Mouse (Mus musculus) 3134 (cell line): Measurements from ENCODE around the gene Map2.
A peak's percentile ranks its signal among the peaks of the same experiment; 100 is the strongest.

ENCODE experiments used
- DNase-seq: peaks from one replicate; pipeline ENCODE4 v3.0.0-alpha.2; 2011; ENCODE audit warnings: low spot score; ENCODE audit not compliant: insufficient read length; ENCODE audit errors: extremely low read depth

The Map2 gene

DNA sequence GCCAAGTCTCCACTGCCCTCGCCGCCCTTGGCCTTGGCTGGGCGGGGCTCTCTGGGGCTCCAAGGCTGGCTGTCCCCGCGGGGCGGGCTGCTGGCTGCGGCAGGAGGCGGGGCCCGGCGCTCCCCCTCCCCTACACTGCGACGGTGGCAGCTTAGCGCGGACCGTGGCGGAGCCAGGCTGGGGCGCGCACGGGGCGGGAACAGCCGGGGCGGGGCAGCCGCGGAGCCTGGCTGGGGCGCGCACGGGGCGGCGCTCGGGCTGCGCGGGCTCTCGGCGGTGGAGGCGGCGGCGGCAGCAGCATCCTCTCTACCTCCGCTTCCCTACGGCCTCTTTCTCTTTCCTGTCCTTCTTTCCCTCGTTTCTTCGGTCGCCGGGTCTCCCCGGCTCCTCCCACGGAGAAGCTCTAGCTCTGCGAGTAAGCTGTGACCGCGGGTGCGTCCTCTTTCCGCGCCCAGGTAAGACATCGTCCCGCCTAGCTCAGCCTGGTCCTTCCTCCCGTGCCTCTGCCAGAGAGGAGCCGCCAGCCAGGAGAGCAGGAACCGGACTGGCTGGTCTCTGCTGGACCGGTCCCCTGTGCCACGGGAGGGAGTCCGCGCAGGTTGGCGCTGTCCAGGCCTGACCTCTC is at the start of gene Map2:
TSS of gene Map2 (plus strand) at position 233 of the 625 bp plus-strand sequence.
- peak; percentile 18 for DNase-seq

DNA sequence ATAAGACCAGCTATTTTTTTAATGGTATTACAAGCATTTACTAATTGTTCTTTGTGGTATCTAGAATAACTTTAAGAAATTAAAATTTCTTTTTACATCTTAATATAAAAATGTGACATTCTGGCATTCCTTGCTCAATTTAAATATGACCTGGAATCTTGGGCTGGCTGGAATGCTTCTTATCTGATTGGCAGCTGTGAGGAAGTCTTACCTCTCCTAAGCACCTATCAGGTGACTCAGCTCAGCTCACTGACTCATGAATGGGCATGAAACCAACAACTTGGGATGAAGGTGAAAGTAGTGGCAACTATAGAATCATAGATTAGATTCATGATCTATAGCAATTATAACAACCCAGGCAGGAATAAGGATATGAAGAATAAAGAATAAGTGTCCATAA is 42.1 kb upstream of the Map2 start:
- DNase-seq = no peak

DNA sequence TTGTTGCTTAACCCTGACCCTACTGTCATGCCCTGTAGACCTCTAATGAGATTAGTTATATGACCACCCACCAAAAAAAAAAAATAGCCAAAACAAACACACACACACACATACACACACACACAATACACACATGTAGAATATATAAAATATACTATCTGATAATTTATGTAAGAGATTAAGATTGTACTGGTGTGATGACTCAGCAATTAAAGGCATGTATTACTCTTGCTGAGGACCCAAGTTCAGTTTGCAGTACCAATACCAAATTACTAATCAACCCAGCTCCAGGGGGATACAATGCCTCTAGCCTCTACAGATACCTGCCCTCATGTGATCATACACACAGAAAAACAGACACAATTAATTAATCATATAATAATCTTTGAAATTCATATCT is 39.7 kb upstream of the Map2 start:
- DNase-seq = no peak

DNA sequence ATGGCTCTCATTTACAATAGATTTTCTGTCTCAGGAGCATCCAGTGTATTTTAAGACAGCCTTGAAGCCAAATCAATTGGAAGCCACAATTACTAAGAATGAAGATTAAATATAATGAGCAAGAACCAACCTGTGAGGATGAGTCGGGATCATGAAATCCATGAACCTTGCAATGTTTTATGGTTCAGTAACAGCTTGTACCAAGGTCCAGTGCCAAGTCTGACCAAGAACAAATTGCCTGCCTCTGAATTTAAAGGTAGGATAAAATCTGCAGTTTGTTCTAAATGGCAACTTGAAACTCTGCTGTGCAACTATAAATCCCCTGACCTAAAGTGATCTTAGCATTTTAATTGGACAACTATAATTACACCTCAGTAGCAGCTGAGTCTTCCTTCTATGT is 34.4 kb upstream of the Map2 start:
- DNase-seq = no peak

GRCm38 (mm10) chr1:66145180-66145579 is 29.9 kb upstream of the Map2 start:
- no peak for DNase-seq

DNA sequence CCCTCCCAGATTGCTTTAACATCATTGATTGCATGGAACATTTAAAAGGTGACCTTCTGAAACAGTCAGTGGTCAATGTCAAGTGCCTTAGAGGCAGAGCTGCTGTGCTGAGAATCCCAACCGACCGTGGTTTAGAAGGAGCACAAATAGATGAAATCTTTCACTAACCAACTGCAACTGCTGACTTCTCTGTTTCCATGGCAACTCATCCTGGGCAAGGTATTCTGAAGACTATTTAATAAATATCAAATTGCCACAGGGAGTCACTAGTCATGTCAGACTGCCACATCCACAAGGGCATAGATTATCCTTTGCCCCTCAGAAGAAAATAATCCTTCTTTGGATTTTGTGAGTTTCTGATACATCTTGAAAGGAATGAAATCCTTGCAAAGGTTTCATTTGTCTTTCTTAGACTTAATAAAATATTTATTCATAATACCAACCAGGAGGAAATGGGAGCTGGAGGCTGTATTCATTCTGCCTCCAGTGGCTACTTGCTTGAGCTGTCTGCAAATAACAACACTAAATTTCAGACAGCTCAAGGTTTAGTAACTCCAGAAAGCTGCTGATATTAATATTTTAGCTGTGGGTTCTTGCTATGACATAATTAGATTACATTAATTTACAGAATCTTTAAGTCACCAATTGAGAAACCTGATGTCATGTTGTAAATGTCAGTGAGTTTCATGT is 26.1 kb upstream of the Map2 start:
- no peak for DNase-seq

DNA sequence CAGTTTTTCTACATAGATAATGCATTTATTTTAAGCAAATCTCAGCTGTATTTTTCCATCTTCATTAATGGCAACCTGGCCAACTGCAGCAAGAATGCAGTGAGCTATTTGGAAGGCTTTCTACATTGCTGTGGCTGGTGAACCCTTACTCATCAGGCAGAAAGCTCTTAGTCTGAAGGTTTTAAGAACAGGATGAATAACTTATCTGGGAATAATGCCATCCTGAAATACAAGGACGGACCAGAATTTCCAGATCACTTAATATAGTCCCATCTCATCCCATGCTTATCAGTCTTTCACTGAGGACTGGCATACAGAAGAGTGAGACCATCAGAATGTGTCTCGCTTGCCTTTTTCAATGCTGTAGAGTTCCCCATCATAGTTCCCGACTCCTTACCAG is 24.3 kb upstream of the Map2 start:
- no peak for DNase-seq

- no peak for DNase-seq
Observed at GRCm38 (mm10) chr1:66157135-66157534, 17.9 kb upstream of the Map2 start.

- DNase-seq = no peak
Observed at GRCm38 (mm10) chr1:66157589-66157988, 17.5 kb upstream of the Map2 start.

DNA sequence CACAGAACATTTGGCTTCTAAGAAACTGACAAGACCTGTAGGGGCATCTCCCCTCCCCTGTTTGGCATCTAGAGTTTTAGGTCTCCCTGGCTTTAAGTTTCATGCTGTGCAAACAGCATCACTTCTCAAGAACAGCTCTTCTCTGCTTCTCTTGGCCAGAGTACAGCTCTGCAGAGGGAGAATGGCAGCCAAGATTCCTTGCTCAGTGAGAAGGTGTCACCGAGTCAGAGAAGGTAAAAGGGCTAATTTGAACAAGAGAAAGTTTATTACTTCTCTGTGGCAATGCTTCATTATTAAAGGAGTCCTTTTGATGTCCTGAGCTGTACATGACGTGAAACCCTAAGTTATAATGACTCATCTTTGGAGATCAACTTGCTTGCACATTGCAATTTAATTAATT is 10.4 kb upstream of the Map2 start:
- DNase-seq = no peak

DNA sequence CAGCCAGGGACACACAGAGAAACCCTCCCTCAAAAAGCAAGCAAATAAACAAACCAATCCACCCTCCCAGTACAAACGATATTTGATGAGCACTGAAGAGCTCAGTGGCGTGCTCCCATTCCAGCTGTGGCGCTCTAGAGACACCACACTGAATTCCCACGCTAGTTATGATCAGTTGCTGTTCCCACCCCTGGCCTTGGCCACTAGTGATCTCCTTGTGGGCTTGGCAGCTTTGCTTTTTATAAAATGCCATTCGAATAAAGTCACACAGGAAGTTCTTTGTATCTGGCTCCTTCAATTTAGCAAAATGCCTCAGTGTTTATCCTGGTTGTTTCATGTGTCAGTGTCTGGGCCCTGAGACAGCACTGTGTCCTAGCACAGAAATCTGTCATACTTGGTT is 6.4 kb upstream of the Map2 start:
- DNase-seq = no peak

DNA sequence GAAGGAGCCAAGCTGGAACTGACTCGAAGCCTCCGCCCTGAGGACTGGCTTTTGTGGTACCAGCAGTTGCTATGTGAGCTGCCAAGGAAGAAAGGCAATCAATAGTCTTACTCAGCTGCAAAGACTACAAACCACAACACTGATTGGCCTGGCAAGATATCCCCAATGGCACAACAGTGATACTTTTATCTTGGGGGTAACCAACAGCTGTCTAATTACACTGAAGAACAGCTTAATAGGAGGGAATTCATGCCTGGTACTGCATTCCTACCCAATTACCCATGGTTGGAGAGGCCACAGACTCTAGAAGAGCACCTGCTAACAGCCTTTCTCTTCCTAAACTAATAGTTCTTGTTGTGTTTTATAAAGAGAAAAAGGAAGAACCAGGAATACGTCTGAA is 2.9 kb upstream of the Map2 start:
- no peak for DNase-seq

DNA sequence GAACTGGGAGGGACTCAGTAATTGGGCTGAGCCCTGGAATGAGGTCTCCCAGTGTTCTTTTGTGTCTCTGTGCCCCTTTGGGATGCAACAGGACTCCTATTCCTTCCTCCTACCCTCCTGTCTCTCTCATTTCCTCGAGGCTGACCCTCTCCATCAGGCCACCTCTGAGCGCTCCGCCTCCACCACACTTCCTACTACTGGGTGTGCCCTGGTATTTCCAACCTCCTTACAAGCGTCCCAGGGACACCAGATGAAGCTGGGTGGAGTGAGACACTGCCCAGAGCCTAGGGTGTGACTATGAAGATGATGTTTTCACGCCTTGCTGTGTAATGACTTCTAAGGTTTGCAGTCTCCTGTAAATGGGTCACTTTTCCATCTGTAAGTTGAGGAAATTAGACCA is 1.4 kb upstream of the Map2 start:
- DNase-seq = no peak

DNA sequence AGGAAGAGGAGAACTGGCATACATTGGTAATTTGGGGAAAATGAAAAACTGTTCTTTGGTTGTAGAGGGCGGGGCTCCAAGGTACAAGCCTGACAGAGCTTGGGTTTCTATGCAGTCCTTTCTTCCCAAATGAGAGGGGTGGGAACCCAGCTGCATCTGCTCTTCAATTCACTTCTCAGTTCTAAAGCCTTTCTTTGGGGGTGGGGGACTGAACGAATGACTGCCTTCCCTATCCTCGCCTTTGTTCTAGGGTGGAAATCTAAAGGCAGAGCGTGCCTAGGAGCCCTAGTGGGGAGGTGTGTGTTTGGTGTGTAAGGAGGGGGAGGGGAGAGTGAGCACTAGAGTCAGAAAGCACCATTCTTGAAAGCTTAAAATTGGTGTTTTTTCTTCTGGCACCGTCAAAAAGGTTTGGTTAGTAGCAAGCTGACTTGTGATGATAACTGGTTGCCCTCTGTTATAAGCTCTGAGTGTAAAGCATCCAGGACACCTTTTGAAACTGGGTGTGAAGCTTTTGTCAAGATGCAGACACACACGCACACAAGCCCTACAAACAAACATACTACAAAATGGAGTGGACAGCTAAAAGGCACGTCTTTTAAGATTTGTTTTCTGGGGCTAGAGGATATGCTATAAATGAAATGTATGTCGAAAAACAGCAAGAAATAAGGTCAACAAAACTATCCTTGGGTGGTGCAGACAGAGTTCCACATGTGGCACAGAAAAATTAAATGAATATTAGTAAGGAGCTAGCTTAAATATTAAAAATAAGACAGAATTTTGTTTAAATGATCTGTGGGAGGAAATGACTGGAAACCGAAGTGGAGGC is 1.2 kb downstream of the Map2 start:
- no peak for DNase-seq

- DNase-seq = no peak
Observed at GRCm38 (mm10) chr1:66176838-66177105, 1.7 kb downstream of the Map2 start.

DNA sequence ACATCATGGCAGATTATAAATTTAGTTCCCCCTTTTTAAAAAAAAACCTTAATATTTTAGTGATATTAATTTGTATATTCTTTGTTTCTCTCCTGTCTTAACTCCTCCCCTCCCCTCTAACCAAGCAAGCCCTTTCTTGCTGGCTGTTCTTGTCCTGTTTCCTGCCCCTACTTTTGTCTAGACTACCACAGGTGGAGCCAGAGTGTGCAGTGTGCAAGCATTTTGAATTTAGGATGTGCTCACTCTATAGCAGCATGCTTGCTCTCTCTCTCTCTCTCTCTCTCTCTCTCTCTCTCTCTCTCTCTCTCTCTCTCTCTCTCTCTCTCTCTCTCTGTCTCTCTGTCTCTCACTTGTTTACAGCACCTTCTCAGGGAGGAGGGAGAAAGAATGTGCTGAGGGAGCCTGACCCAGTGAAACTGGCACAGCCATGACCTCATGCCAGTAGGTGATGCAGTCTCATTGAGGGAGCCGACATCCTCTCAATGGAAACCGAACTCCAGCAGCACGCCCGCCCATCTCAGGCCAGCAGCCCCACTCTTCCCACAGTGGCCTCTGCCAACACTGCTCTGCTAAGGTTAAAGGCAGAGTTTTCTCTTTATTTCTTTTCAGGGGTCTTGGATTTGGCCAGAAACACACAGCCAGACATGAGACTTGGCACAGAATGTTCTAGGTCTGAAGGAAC is 2.6 kb downstream of the Map2 start:
- no peak for DNase-seq

DNA sequence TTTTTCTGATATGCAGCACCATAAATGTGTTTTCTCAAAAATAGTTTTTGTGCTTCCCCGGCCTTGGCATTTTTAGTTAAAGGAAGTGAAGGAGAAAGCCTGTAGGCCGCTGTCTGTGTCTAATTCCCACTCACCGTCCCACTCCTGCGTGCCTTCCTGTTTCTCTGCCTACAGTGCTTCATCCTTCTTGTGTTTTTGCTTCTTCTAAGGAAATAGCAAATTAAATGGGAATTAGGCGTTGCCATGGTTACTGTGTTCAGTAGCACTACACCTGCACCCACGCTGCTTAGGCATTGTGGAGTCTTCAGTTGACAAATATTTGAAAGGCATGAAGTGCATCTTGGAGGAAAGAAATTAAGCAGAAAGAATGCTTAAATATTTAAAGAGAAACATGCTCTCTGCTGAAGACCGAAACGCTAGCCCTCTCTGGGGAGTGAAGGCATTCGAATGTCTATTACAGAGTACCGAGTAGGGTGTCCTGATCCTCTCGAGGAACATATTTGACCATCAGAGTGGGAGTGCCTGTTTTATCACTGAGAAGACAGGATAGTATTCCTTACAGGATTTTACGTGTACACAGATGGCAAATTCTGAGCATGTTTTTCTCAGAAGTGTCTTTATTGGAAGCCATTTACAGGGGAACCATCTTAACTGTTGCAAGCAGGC is 12.1 kb downstream of the Map2 start:
- DNase-seq = no peak

GRCm38 (mm10) chr1:66192401-66192800 is 17.3 kb downstream of the Map2 start:
- no peak for DNase-seq

DNA sequence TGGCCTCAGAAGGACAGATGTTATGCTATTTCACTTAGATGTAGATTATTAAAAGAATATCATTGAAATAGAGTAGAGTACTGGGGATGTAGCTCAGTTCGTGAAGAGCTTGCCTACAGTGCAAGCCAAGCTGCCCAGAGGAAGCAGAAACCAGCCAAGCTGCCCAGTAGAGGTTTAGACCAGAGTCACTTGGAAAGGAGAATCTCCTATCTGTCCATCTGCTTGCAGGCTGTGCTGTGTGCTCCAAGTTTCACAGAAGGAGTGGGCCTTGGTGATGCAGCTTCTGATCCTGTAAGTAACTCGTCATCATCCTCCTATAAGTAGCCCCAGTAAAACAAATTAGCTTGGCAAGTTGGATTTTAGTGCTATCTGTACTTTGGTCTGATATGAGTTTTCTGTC is 17.8 kb downstream of the Map2 start:
- no peak for DNase-seq

- no peak for DNase-seq
Observed at GRCm38 (mm10) chr1:66195040-66195726, 20.1 kb downstream of the Map2 start.
